Mouse (Mus musculus): ENCODE results near the gene Dgcr6. TPM values are rescaled to one million over a fixed set of nuclear protein-coding genes. Genes with fewer than 3 reads are reported as not detected.

The Dgcr6 gene
- polyA plus RNA-seq, 1 experiment, result 142 TPM

GRCm38 (mm10) chr16:18111042-18111441, 58.4 kb downstream of the Dgcr6 start:
- no peak for DNase-seq
- H3K36me3 ChIP-seq (ENCODE audit: control insufficient read depth, insufficient read depth, low read length), result no peaks in the 10 kb centered on the region
- H3K27ac ChIP-seq (ENCODE audit: insufficient read depth, low read depth, low read length), result no peak overlapping the region
- TF ChIP-seq POLR2A (IDR thresholded peaks at IDR 0.05; ENCODE audit: low read depth, low read length) (no peak), CTCF (conservative IDR thresholded peaks at IDR 0.05; ENCODE audit: insufficient read depth, insufficient read length, low read depth, low read length) (no peak)
- H3K27me3 ChIP-seq (replicated peaks; ENCODE audit: control insufficient read depth, insufficient read depth, low read length), result no peaks in the 10 kb centered on the region
- H3K4me1 ChIP-seq (ENCODE audit: control insufficient read depth, insufficient read depth, low read length), result no peaks in the 10 kb centered on the region
- no peak overlapping the region for H3K4me3 ChIP-seq (ENCODE audit: insufficient read depth, low read depth, low read length)
- WGBS, result 86% methylated on average over 7 of the region's 7 CpGs

- Histone ChIP-seq H3K27me3 (replicated peaks; ENCODE audit: control insufficient read depth, insufficient read depth, low read length) (no peaks in the 10 kb centered on the region), H3K4me1 (ENCODE audit: control insufficient read depth, insufficient read depth, low read length) (no peaks in the 10 kb centered on the region), H3K4me3 (ENCODE audit: insufficient read depth, low read depth, low read length) (no peak overlapping the region), H3K27ac (ENCODE audit: insufficient read depth, low read depth, low read length) (no peak overlapping the region), H3K36me3 (ENCODE audit: control insufficient read depth, insufficient read depth, low read length) (no peaks in the 10 kb centered on the region)
- no peak for DNase-seq
- TF ChIP-seq CTCF (conservative IDR thresholded peaks at IDR 0.05; ENCODE audit: insufficient read depth, insufficient read length, low read depth, low read length) (no peak), POLR2A (IDR thresholded peaks at IDR 0.05; ENCODE audit: low read depth, low read length) (no peak)
- WGBS, result 80% methylated on average over 4 of the region's 4 CpGs
These were observed 63.8 kb downstream of the Dgcr6 start for GRCm38 (mm10) chr16:18116467-18116866.

- WGBS, result 67% methylated on average over 3 of the region's 3 CpGs
- TF ChIP-seq POLR2A (IDR thresholded peaks at IDR 0.05; ENCODE audit: low read depth, low read length) (no peak), CTCF (conservative IDR thresholded peaks at IDR 0.05; ENCODE audit: insufficient read depth, insufficient read length, low read depth, low read length) (no peak)
- Histone ChIP-seq H3K27me3 (replicated peaks; ENCODE audit: control insufficient read depth, insufficient read depth, low read length) (no peaks in the 10 kb centered on the region), H3K4me1 (ENCODE audit: control insufficient read depth, insufficient read depth, low read length) (no peaks in the 10 kb centered on the region), H3K36me3 (ENCODE audit: control insufficient read depth, insufficient read depth, low read length) (no peaks in the 10 kb centered on the region), H3K4me3 (ENCODE audit: insufficient read depth, low read depth, low read length) (no peak overlapping the region), H3K27ac (ENCODE audit: insufficient read depth, low read depth, low read length) (no peak overlapping the region)
- DNase-seq, result no peak
These were observed 65.6 kb downstream of the Dgcr6 start for GRCm38 (mm10) chr16:18118285-18118684.

- Histone ChIP-seq H3K27me3 (replicated peaks; ENCODE audit: control insufficient read depth, insufficient read depth, low read length) (no peaks in the 10 kb centered on the region), H3K27ac (ENCODE audit: insufficient read depth, low read depth, low read length) (no peak overlapping the region), H3K4me3 (ENCODE audit: insufficient read depth, low read depth, low read length) (no peak overlapping the region), H3K36me3 (ENCODE audit: control insufficient read depth, insufficient read depth, low read length) (no peaks in the 10 kb centered on the region), H3K4me1 (ENCODE audit: control insufficient read depth, insufficient read depth, low read length) (no peaks in the 10 kb centered on the region)
- WGBS, result 26% methylated on average over 8 of the region's 8 CpGs
- DNase-seq, result peak; percentile 43
- TF ChIP-seq POLR2A (IDR thresholded peaks at IDR 0.05; ENCODE audit: low read depth, low read length) (no peak), CTCF (conservative IDR thresholded peaks at IDR 0.05; ENCODE audit: insufficient read depth, insufficient read length, low read depth, low read length) (peak; percentile 68)
These were observed 66.5 kb downstream of the Dgcr6 start for GRCm38 (mm10) chr16:18119031-18119730.

Other genes with a start within 250 kb of the Dgcr6 start
- 6.2 and 7.9 TPM in 2 replicates for gene B830017H08Rik, start 219.7 kb upstream of the Dgcr6 start, polyA plus RNA-seq (2012; rRNA removed)
- gene Car15, start 214.5 kb upstream of the Dgcr6 start, polyA plus RNA-seq (2012; rRNA removed), result 372 and 440 TPM in 2 replicates
- gene Gm20518, start 161.2 kb upstream of the Dgcr6 start, polyA plus RNA-seq (2012; rRNA removed), result 7.7 and 10.3 TPM in 2 replicates
- gene Tssk1, start 158.6 kb upstream of the Dgcr6 start, polyA plus RNA-seq (2012; rRNA removed), result 0.12 and 0.14 TPM in 2 replicates
- gene Dgcr2, start 154.3 kb upstream of the Dgcr6 start, polyA plus RNA-seq (2012; rRNA removed), result 99.8 and 127 TPM in 2 replicates
- gene Tssk2, start 154.2 kb upstream of the Dgcr6 start, polyA plus RNA-seq (2012; rRNA removed), result 0.05 and 0.27 TPM in 2 replicates
- 14.2 and 16.2 TPM in 2 replicates for gene Ess2, start 141.5 kb upstream of the Dgcr6 start, polyA plus RNA-seq (2012; rRNA removed)
- gene Gsc2, start 137.8 kb upstream of the Dgcr6 start, polyA plus RNA-seq (2012; rRNA removed), result not detected in 2 replicates
- 300 and 304 TPM in 2 replicates for gene Slc25a1, start 124.6 kb upstream of the Dgcr6 start, polyA plus RNA-seq (2012; rRNA removed)
- gene Vpreb2, start 72.4 kb upstream of the Dgcr6 start, polyA plus RNA-seq (2012; rRNA removed), result not detected in 2 replicates
- gene Prodh, start 37.3 kb downstream of the Dgcr6 start, polyA plus RNA-seq (2012; rRNA removed), result 397 and 415 TPM in 2 replicates
- 18.9 and 26.7 TPM in 2 replicates for gene Rtn4r, start 74.8 kb downstream of the Dgcr6 start, polyA plus RNA-seq (2012; rRNA removed)
- not detected in 2 replicates for gene Ccdc188, start 165.0 kb downstream of the Dgcr6 start, polyA plus RNA-seq (2012; rRNA removed)
- 28.9 and 44.7 TPM in 2 replicates for gene Zdhhc8, start 182.3 kb downstream of the Dgcr6 start, polyA plus RNA-seq (2012; rRNA removed)
- gene Trmt2a, start 195.8 kb downstream of the Dgcr6 start, polyA plus RNA-seq (2012; rRNA removed), result 39.3 and 39.4 TPM in 2 replicates
- 29.7 and 38.5 TPM in 2 replicates for gene Ranbp1, start 195.9 kb downstream of the Dgcr6 start, polyA plus RNA-seq (2012; rRNA removed)
- not detected in 2 replicates for gene Gm49776, start 205.5 kb downstream of the Dgcr6 start, polyA plus RNA-seq (2012; rRNA removed)
- 11.9 and 13.2 TPM in 2 replicates for gene Dgcr8, start 236.4 kb downstream of the Dgcr6 start, polyA plus RNA-seq (2012; rRNA removed)